Mouse (Mus musculus) erythroblast, embryonic 14.5 days (primary cell): ENCODE results near the gene Limk1.

Experiments
- GATA1 ChIP-seq: IDR thresholded peaks from 2 replicates; pipeline ENCODE4 v1.6.1; 2012; ENCODE audit warnings: low read length, inconsistent platforms, mixed read lengths
- TAL1 ChIP-seq: IDR thresholded peaks from 3 replicates; pipeline ENCODE4 v1.6.1; 2012; ENCODE audit warnings: low read length, inconsistent platforms, mixed read lengths

GRCm38 (mm10) chr5:134640371-134640770 is 48.0 kb downstream of the Limk1 start:
- no peak for TF ChIP-seq GATA1
- TF ChIP-seq TAL1, result no peak
